Mouse (Mus musculus) limb, embryonic 14.5 days (tissue): ENCODE results near the gene Jam2. TPM values are rescaled to one million over a fixed set of nuclear protein-coding genes. Genes with fewer than 3 reads are reported as not detected.
A peak's percentile ranks its signal among the peaks of the same experiment; 100 is the strongest.

Experiments
- ATAC-seq: fragments of 200-750 bp; cut with Nextera tagmentation; 2 replicates; pipeline ENCODE4 v1.8.0; 2017; ENCODE audit warnings: low read depth, moderate number of reproducible peaks, moderate TSS enrichment; ENCODE audit not compliant: low FRiP score
- DNase-seq: peaks from one replicate; pipeline ENCODE4 v3.0.0-alpha.2; 2015; ENCODE audit warnings: low spot score
- H3K27ac ChIP-seq: fragments of 300-500 bp; sonication (generic); replicated peaks from 2 replicates; pipeline ENCODE4 v1.5.1; 2014; ENCODE audit warnings: low read depth, mild to moderate bottlenecking, low read length, moderate library complexity, mixed read lengths
- H3K27me3 ChIP-seq: fragments of 300-500 bp; sonication (generic); 2 replicates; pipeline ENCODE4 v1.6.1; 2014; ENCODE audit warnings: low read length, mixed read lengths; ENCODE audit not compliant: control insufficient read depth, insufficient read depth
- H3K36me3 ChIP-seq: fragments of 300-500 bp; sonication (generic); 2 replicates; pipeline ENCODE4 v1.6.1; 2014; ENCODE audit warnings: mild to moderate bottlenecking, low read length, moderate library complexity, mixed read lengths; ENCODE audit not compliant: control insufficient read depth, insufficient read depth
- H3K4me1 ChIP-seq: fragments of 300-500 bp; sonication (generic); 2 replicates; pipeline ENCODE4 v1.6.1; 2014; ENCODE audit warnings: antibody characterized with exemption, low read length, mixed read lengths; ENCODE audit not compliant: control insufficient read depth, insufficient read depth
- H3K4me2 ChIP-seq: fragments of 300-500 bp; sonication (generic); replicated peaks from 2 replicates; pipeline ENCODE4 v1.6.1; 2014; ENCODE audit warnings: low read depth, mild to moderate bottlenecking, low read length, moderate library complexity; ENCODE audit not compliant: severe bottlenecking
- H3K4me3 ChIP-seq: fragments of 300-500 bp; sonication (generic); replicated peaks from 2 replicates; pipeline ENCODE4 v1.5.1; 2014; ENCODE audit warnings: low read length
- H3K9ac ChIP-seq: fragments of 300-500 bp; sonication (generic); 2 replicates; pipeline ENCODE4 v1.6.1; 2014; ENCODE audit warnings: mild to moderate bottlenecking, low read depth, low read length, moderate library complexity; ENCODE audit not compliant: severe bottlenecking
- H3K9me3 ChIP-seq: fragments of 300-500 bp; sonication (generic); 2 replicates; pipeline ENCODE4 v1.6.1; 2016; ENCODE audit warnings: low read length; ENCODE audit not compliant: control insufficient read depth
- POLR2A ChIP-seq: fragments of 200-500 bp; IDR thresholded peaks from 2 replicates; pipeline ENCODE4 v1.8.0; 2012; ENCODE audit warnings: inconsistent platforms, mild to moderate bottlenecking, moderate library complexity, borderline replicate concordance; ENCODE audit not compliant: insufficient read depth, insufficient read length; ENCODE audit errors: extremely low read depth
- WGBS: fragments of 180-500 bp; shearing (Covaris S2); extraction: QIAGEN DNeasy Blood & Tissue Kit; methylation state at CpG from one replicate; pipeline ENCODE4 v1.1.7; 2014; 5-methylcytosine and 5-hydroxymethylcytosine counted together
- polyA plus RNA-seq, 2 experiments: library from polyadenylated mRNA; depleted of rRNA in 1 of 2; stranded (reverse) in 1 of 2; unstranded in 1 of 2; fragments of >200 nt; fragmentation: Nextera tagmentation in 1 of 2; extraction: Ambion mirVana in 1 of 2; gene quantifications; 2 replicates each; pipeline versions ENCODE4 v1.2.1 to v1.2.3; 2012 to 2014

Gene Jam2
- polyA plus RNA-seq, 2 experiments = 8.8 to 14.6 TPM

DNA sequence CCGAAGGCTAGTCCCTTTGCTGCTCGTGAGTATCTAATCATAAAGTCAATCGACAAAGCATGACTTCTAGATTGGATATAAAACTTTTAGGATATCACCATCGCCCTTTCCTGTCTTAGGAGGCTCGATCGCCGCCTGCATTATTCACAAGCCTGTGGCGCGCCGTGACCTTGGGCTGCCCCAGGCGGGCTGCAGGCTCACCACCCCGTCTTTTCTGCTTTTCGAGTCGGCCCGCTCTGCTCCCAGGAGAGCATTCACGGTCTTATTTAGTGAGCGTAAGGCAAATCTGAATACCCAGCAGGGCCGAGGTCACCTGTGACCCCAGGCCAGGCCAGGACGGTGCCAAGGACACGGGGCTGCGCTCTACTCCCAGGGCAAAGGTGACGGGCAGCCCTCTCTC is 60.4 kb downstream of the Jam2 start:
- DNase-seq (peak; percentile 10), ATAC-seq (no peak; the same call in 1 of the 2 replicates)
- 3% methylated on average over 22 of the region's 22 CpGs for WGBS
- Histone ChIP-seq H3K9me3 (no peaks in the 10 kb centered on the region), H3K4me1 (peaks cover 4% of the 10 kb centered on the region; the same call in 1 of the 2 replicates), H3K4me3 (peak overlapping the region; percentile 96), H3K4me2 (peak overlapping the region; percentile 68), H3K9ac (peak overlapping the region; percentile 99), H3K36me3 (peaks cover 35% of the 10 kb centered on the region), H3K27ac (peak overlapping the region; percentile 99), H3K27me3 (no peaks in the 10 kb centered on the region)
- TF ChIP-seq POLR2A = no peak

DNA sequence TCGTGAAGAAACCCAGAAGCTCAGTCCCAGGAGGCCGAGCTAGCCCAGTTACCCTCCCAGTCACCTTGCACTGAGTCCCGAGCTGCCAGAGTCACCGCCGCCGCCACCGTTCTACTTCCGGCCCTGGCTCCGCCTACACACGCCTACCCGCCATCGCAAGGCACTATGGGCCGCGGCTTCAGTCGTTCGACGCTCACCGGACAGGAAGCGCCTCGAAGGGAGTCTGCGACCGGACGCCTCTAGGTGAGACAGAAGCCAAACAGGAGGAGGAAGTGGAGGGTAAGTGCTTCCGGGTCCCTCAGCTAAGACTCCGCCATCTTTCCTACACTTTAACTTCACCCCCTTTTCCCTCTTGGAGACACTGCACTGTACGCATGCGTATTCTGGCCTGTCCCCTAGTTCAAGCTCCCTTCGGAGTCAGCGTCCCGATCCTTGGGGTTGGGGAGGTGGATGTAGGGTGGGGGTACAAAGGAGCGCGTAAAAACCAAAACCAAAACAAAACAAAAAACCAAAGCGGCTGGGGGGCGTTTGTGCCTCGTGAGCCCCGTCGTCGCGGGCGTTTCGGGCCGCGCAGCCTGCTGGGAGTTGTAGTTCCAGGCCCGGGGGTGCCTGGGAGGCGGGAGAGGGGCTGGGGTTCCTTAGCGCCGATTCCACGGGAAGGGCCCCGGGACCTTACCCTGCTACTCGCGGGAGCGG is 61.0 kb downstream of the Jam2 start, which contains the start of gene Gabpa:
Gene Gabpa, plus strand, starts transcription at position 181 of the 696 bp plus-strand sequence.
- TF ChIP-seq POLR2A = peak; percentile 36; the same call in 1 of the 2 replicates
- Histone ChIP-seq H3K4me3 (peak within 1 kb of the TSS; percentile 96), H3K4me2 (peak within 1 kb of the TSS; percentile 68), H3K27ac (peak within 1 kb of the TSS; percentile 99), H3K9me3 (no peaks in the 10 kb centered on the region), H3K36me3 (peaks cover 33% of the 10 kb centered on the region), H3K27me3 (no peaks in the 10 kb centered on the region), H3K4me1 (peaks cover 4% of the 10 kb centered on the region; the same call in 1 of the 2 replicates), H3K9ac (peak within 1 kb of the TSS; percentile 99)
- peak; percentile 93 for ATAC-seq
- DNase-seq = peak; percentile 95
- WGBS = 0% methylated on average over 46 of the region's 52 CpGs

DNA sequence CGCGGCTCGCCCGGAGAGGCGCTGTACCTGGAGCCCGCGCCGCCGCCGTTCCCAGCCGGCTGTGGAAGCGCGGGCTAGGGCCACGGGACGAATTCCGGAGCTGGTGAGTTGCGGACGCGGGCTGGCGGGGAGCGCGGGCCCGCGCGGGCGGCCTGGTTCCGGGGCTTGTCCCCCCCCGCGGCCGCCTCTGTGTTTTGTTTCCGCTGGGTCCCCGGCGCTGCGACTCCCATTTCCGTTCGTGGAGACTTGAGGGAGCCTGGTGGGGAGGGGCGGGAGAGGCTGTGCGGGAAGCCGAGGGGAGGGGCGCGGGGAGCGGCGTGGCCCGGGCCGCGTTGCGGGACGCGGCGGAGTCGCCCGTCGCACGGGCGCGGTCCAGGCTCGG is 61.5 kb downstream of the Jam2 start, which contains the start of gene Atp5j:
Gene Atp5j, minus strand, starts transcription at position 185 of the 382 bp plus-strand sequence.
- no peak for TF ChIP-seq POLR2A
- 0% methylated on average over 31 of the region's 57 CpGs for WGBS
- Histone ChIP-seq H3K4me1 (peaks cover 4% of the 10 kb centered on the region; the same call in 1 of the 2 replicates), H3K4me2 (peak within 1 kb of the TSS; percentile 68), H3K27ac (peak within 1 kb of the TSS; percentile 99), H3K9ac (peak within 1 kb of the TSS; percentile 99), H3K9me3 (no peaks in the 10 kb centered on the region), H3K4me3 (peak within 1 kb of the TSS; percentile 96), H3K27me3 (no peaks in the 10 kb centered on the region), H3K36me3 (peaks cover 31% of the 10 kb centered on the region)
- ATAC-seq = peak; percentile 72
- DNase-seq = peak; percentile 73

GRCm38 (mm10) chr16:84835823-84836743 is 62.2 kb downstream of the Jam2 start:
- TF ChIP-seq POLR2A = 0 out of 2 replicates have a peak, but pooled peaks have one; percentile 17
- Histone ChIP-seq H3K4me2 (peak overlapping the region; percentile 68), H3K9ac (peak overlapping the region; percentile 99), H3K4me3 (peak overlapping the region; percentile 96), H3K27ac (peak overlapping the region; percentile 99), H3K36me3 (peaks cover 30% of the 10 kb centered on the region), H3K27me3 (no peaks in the 10 kb centered on the region), H3K9me3 (no peaks in the 10 kb centered on the region), H3K4me1 (peaks cover 4% of the 10 kb centered on the region; the same call in 1 of the 2 replicates)
- DNase-seq = peak; percentile 71
- 8% methylated on average over 29 of the region's 29 CpGs for WGBS
- peak; percentile 5; the same call in 1 of the 2 replicates for ATAC-seq

GRCm38 (mm10) chr16:84838576-84838975 is 64.7 kb downstream of the Jam2 start:
- H3K36me3 ChIP-seq = peaks cover 32% of the 10 kb centered on the region
- ATAC-seq = no peak
- peaks cover 3% of the 10 kb centered on the region; the same call in 1 of the 2 replicates for H3K4me1 ChIP-seq
- no peak overlapping the region for H3K9ac ChIP-seq
- no peaks in the 10 kb centered on the region for H3K9me3 ChIP-seq
- TF ChIP-seq POLR2A = no peak
- H3K4me3 ChIP-seq = no peak overlapping the region
- H3K27ac ChIP-seq = no peak overlapping the region
- H3K4me2 ChIP-seq = no peak overlapping the region
- 83% methylated on average over 2 of the region's 2 CpGs for WGBS
- H3K27me3 ChIP-seq = no peaks in the 10 kb centered on the region
- no peak for DNase-seq
